Mouse (Mus musculus): ENCODE data around the gene Abcg5. TPM values are rescaled to one million over a fixed set of nuclear protein-coding genes. Genes with fewer than 3 reads are reported as not detected.

Abcg5 gene
- polyA plus RNA-seq, 1 experiment, result not detected

- Histone ChIP-seq H3K27me3 (ENCODE audit: control insufficient read depth, insufficient read depth, low read length, poor library complexity, severe bottlenecking) (no peaks in the 10 kb centered on the region), H3K9me3 (replicated peaks; ENCODE audit: control insufficient read depth, insufficient read depth, low read length, poor library complexity, severe bottlenecking) (no peaks in the 10 kb centered on the region), H3K27ac (ENCODE audit: insufficient read depth, low read length) (no peak overlapping the region), H3K9ac (ENCODE audit: low read depth, poor library complexity, severe bottlenecking) (no peak overlapping the region), H3K4me3 (ENCODE audit: low read depth, low read length) (no peak overlapping the region), H3K36me3 (ENCODE audit: control insufficient read depth, insufficient read depth, low read length, poor library complexity, severe bottlenecking) (no peaks in the 10 kb centered on the region), H3K4me1 (ENCODE audit: control insufficient read depth, insufficient read depth, low read length) (peaks cover 3% of the 10 kb centered on the region)
- TF ChIP-seq POLR2A (IDR thresholded peaks at IDR 0.05; ENCODE audit: insufficient read depth, low read length), result no peak
- TF ChIP-seq CTCF (IDR thresholded peaks at IDR 0.05; ENCODE audit: low read depth, low read length), result no peak
- no peak for TF ChIP-seq EP300 (IDR thresholded peaks at IDR 0.05; ENCODE audit: insufficient read depth, low read depth, low read length)
These were observed 67.0 kb downstream of the Abcg5 start for GRCm38 (mm10) chr17:84615811-84616210.

DNA sequence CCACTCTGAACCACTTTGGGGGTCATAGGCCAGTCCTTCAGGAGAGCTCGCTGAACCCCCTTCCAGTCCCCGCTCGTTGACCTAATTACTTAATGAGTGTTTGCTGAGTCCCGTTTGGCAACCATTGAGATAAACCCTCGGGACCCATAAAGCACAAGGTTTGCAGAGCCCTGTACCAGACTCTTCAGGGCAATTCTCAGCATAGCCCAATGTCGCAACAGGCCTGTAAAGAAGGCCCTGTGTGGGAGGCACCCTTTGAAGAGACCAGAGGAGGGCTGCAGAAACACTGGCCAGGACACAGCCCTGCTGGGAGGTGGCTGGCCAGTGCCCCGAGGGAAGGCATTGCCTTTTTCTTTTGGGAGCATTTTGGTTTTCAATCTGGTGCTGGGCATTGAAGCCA lies 70.8 kb downstream of the Abcg5 start:
- Histone ChIP-seq H3K36me3 (ENCODE audit: control insufficient read depth, insufficient read depth, low read length, poor library complexity, severe bottlenecking) (no peaks in the 10 kb centered on the region), H3K27me3 (ENCODE audit: control insufficient read depth, insufficient read depth, low read length, poor library complexity, severe bottlenecking) (no peaks in the 10 kb centered on the region), H3K27ac (ENCODE audit: insufficient read depth, low read length) (no peak overlapping the region), H3K4me3 (ENCODE audit: low read depth, low read length) (no peak overlapping the region), H3K9me3 (replicated peaks; ENCODE audit: control insufficient read depth, insufficient read depth, low read length, poor library complexity, severe bottlenecking) (no peaks in the 10 kb centered on the region), H3K9ac (ENCODE audit: low read depth, poor library complexity, severe bottlenecking) (no peak overlapping the region), H3K4me1 (ENCODE audit: control insufficient read depth, insufficient read depth, low read length) (no peaks in the 10 kb centered on the region)
- TF ChIP-seq EP300 (IDR thresholded peaks at IDR 0.05; ENCODE audit: insufficient read depth, low read depth, low read length) (no peak), CTCF (IDR thresholded peaks at IDR 0.05; ENCODE audit: low read depth, low read length) (no peak), POLR2A (IDR thresholded peaks at IDR 0.05; ENCODE audit: insufficient read depth, low read length) (no peak)

DNA sequence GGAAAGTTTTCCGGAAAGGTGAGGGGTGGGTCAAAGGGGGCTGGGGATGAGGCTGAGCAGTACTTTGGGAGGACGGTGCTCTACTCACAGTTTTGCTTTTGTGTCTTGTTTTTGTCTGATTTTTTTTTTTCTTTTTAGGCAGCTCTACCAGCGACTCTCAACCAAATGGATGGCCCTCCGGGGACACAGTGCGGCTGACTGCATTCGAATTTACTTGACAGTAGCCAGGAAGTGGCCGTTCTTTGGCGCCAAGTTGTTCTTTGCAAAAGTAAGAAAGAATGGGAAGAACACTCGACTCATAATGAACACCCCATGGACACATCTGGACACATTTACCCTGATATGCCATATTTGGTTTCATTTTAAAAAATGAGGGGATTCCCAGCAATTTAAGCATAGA lies 71.3 kb downstream of the Abcg5 start:
- Histone ChIP-seq H3K36me3 (ENCODE audit: control insufficient read depth, insufficient read depth, low read length, poor library complexity, severe bottlenecking) (no peaks in the 10 kb centered on the region), H3K4me3 (ENCODE audit: low read depth, low read length) (no peak overlapping the region), H3K27me3 (ENCODE audit: control insufficient read depth, insufficient read depth, low read length, poor library complexity, severe bottlenecking) (no peaks in the 10 kb centered on the region), H3K9ac (ENCODE audit: low read depth, poor library complexity, severe bottlenecking) (no peak overlapping the region), H3K27ac (ENCODE audit: insufficient read depth, low read length) (no peak overlapping the region), H3K4me1 (ENCODE audit: control insufficient read depth, insufficient read depth, low read length) (no peaks in the 10 kb centered on the region), H3K9me3 (replicated peaks; ENCODE audit: control insufficient read depth, insufficient read depth, low read length, poor library complexity, severe bottlenecking) (no peaks in the 10 kb centered on the region)
- TF ChIP-seq EP300 (IDR thresholded peaks at IDR 0.05; ENCODE audit: insufficient read depth, low read depth, low read length), result no peak
- TF ChIP-seq POLR2A (IDR thresholded peaks at IDR 0.05; ENCODE audit: insufficient read depth, low read length), result no peak
- no peak for TF ChIP-seq CTCF (IDR thresholded peaks at IDR 0.05; ENCODE audit: low read depth, low read length)

DNA sequence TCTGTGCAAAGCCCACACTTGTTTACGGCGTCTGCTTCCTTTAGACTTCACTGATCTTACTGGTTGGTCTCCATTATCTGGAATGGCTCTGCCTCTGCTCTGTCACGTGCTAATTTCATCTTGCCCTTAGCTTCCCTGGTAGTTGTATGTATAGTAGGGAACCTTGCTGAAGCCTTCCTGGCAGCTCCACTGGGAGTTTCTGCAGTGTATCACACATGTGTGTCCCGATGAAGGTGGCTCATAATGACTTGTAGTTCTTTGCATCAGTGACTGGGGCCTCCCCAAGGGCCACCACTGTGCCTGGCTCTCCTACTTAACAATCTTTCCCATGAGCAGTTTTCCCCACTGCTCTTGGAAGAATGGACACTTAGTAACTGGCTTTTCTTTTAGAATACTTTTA lies 74.2 kb downstream of the Abcg5 start:
- TF ChIP-seq EP300 (IDR thresholded peaks at IDR 0.05; ENCODE audit: insufficient read depth, low read depth, low read length), result no peak
- TF ChIP-seq CTCF (IDR thresholded peaks at IDR 0.05; ENCODE audit: low read depth, low read length), result no peak
- TF ChIP-seq POLR2A (IDR thresholded peaks at IDR 0.05; ENCODE audit: insufficient read depth, low read length), result no peak
- H3K4me1 ChIP-seq (ENCODE audit: control insufficient read depth, insufficient read depth, low read length), result no peaks in the 10 kb centered on the region
- H3K27ac ChIP-seq (ENCODE audit: insufficient read depth, low read length), result no peak overlapping the region
- no peaks in the 10 kb centered on the region for H3K9me3 ChIP-seq (replicated peaks; ENCODE audit: control insufficient read depth, insufficient read depth, low read length, poor library complexity, severe bottlenecking)
- no peaks in the 10 kb centered on the region for H3K36me3 ChIP-seq (ENCODE audit: control insufficient read depth, insufficient read depth, low read length, poor library complexity, severe bottlenecking)
- no peak overlapping the region for H3K4me3 ChIP-seq (ENCODE audit: low read depth, low read length)
- no peaks in the 10 kb centered on the region for H3K27me3 ChIP-seq (ENCODE audit: control insufficient read depth, insufficient read depth, low read length, poor library complexity, severe bottlenecking)
- H3K9ac ChIP-seq (ENCODE audit: low read depth, poor library complexity, severe bottlenecking), result no peak overlapping the region

Other genes starting within 250 kb of the Abcg5 start
- 38.0 and 51.2 TPM in 2 replicates for gene Thada, start 216.8 kb downstream of the Abcg5 start, polyA plus RNA-seq (2011; ENCODE audit: insufficient read depth, insufficient read length, low read depth, missing spikeins)
- gene Plekhh2, start 171.1 kb downstream of the Abcg5 start, polyA plus RNA-seq (2011; ENCODE audit: insufficient read depth, insufficient read length, low read depth, missing spikeins), result 8.5 and 10.5 TPM in 2 replicates
- 25.4 and 26.3 TPM in 2 replicates for gene Dync2li1, start 56.5 kb downstream of the Abcg5 start, polyA plus RNA-seq (2011; ENCODE audit: insufficient read depth, insufficient read length, low read depth, missing spikeins)
- not detected in 2 replicates for gene Abcg8, start 6.7 kb downstream of the Abcg5 start, polyA plus RNA-seq (2011; ENCODE audit: insufficient read depth, insufficient read length, low read depth, missing spikeins)
- gene Lrpprc, start 107.8 kb upstream of the Abcg5 start, polyA plus RNA-seq (2011; ENCODE audit: insufficient read depth, insufficient read length, low read depth, missing spikeins), result 71.6 and 78.8 TPM in 2 replicates